Mouse (Mus musculus): ENCODE results near the gene Rfpl4.

DNA sequence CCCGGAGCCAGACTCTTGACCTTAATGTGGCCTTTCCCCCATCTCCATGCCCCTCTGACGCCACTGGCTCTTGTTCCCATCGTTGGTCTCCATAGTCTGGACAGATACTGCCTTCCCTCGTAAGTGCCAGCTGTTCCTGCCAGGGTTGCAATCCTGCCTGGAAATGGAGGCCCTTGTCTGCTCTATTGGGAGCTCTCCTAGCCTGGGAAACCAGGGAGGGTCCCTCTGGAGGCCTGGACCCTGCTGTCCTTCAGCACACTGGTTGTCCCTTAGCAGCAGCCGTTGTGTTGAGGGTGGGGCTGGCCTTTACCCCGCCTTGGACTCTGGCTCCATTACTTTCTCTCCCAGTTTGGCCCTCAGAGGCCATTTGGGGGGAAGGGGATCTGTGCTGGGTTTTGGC lies 24.4 kb downstream of the Rfpl4 start:
- TF ChIP-seq POLR2A (IDR thresholded peaks at IDR 0.05; ENCODE audit: low read depth, low read length) (no peak), CTCF (IDR thresholded peaks at IDR 0.05; ENCODE audit: extremely low read depth, insufficient read length, insufficient replicate concordance, low read depth, low read length) (no peak)

Measured in small intestine, adult 2 months (tissue).